Mouse (Mus musculus) heart, postnatal 0 days (tissue): ENCODE measurements around the gene Camk2d.

Experiments
- CTCF ChIP-seq: IDR thresholded peaks from 2 replicates; pipeline ENCODE4 v1.5.1; 2016; ENCODE audit warnings: antibody characterized with exemption, control low read depth, low read depth
- EP300 ChIP-seq: IDR thresholded peaks from 2 replicates; pipeline ENCODE4 v1.6.1; 2016; ENCODE audit warnings: antibody characterized with exemption, low read depth

GRCm38 (mm10) chr3:126687150-126687549, 91.0 kb downstream of the Camk2d start:
- TF ChIP-seq CTCF (no peak), EP300 (no peak)
